Mouse (Mus musculus) spleen, adult 2 months (tissue): Measurements from ENCODE around the gene Pitpnm3.

Source experiments
- CTCF ChIP-seq: fragments of 200-500 bp; IDR thresholded peaks from 2 replicates; pipeline ENCODE4 v1.5.1; 2011; ENCODE audit warnings: mild to moderate bottlenecking, inconsistent platforms; ENCODE audit not compliant: insufficient read depth, insufficient read length, insufficient replicate concordance; ENCODE audit errors: extremely low read depth
- POLR2A ChIP-seq: fragments of 200-500 bp; IDR thresholded peaks from 2 replicates; pipeline ENCODE4 v1.6.1; 2011; ENCODE audit warnings: low read depth, low read length, inconsistent platforms

DNA sequence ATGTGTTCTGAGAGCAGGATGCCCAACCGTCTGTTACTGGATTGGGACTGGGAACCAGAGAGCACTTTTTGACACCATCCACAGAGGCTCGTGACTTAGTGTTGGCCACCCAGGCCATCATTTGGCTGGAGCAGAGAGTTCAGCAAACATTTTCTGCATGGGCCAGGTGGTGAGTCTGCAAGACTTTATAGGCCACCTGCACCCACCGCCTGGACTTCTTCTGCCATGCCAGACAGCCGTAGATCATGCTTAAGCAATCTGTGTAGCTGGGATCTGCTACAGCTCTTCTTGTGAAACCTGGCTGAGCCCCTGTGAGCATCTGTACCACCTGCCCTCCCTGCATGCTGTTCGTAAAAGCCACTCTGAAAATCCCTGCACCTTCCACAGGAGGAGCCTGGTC is 68.3 kb downstream of the Pitpnm3 start:
- TF ChIP-seq CTCF (no peak), POLR2A (no peak)
